ENCODE assay signal across 22 mouse cellular contexts in genomic region chr17:46123953-46124700, GRCm38 (mm10). TPM values are rescaled to one million over a fixed set of nuclear protein-coding genes. Genes with fewer than 3 reads are reported as not detected.
DNase-seq lines count a peak whose midpoint lies in the region; ATAC-seq and TF ChIP-seq lines count a peak whose summit lies in the region.
"Had no signal": no experiment of that assay in that cellular context is flagged by ENCODE, and none has a peak within 500 bp of the region (broad histone marks: within the 10 kb centered on the region; RNA-seq: fewer than 3 reads in every experiment).

No protein-coding gene starts in this region.

- no peaks in the 10 kb centered on the region for H3K27me3 ChIP-seq in lung, embryonic 14.5 days (ENCODE audit: insufficient read depth, low read length)
- H3K27me3 ChIP-seq in heart, postnatal 0 days (ENCODE audit: control insufficient read depth, insufficient read depth, low read length), result no peaks in the 10 kb centered on the region
- H3K27me3 ChIP-seq in hindbrain, embryonic 14.5 days (ENCODE audit: control insufficient read depth, insufficient read depth, low read length), result no peaks in the 10 kb centered on the region
- H3K27me3 ChIP-seq: hindbrain, embryonic 15.5 days; midbrain, embryonic 13.5 days; neural tube, embryonic 12.5 days had no signal

- peaks cover 79% of the 10 kb centered on the region for H3K36me3 ChIP-seq in lung, embryonic 14.5 days (ENCODE audit: insufficient read depth)
- H3K36me3 ChIP-seq in heart, postnatal 0 days (replicated peaks; ENCODE audit: control insufficient read depth, insufficient read depth, low read length), result peaks cover 79% of the 10 kb centered on the region
- H3K36me3 ChIP-seq in hindbrain, embryonic 14.5 days (replicated peaks; ENCODE audit: control insufficient read depth, insufficient read depth), result peaks cover 86% of the 10 kb centered on the region

- peak; percentile 45 to 79 for DNase-seq in gastrocnemius, adult 8-10 months (ENCODE audit: low spot score in 2 of 2)
- DNase-seq in gastrocnemius, postnatal 10 days, result no peak
- no peak for DNase-seq in lung, embryonic 14.5 days
- no peak for DNase-seq in lung, adult 18-20 months
- DNase-seq in heart, postnatal 0 days (ENCODE audit: low spot score), result no peak
- DNase-seq in hindbrain, embryonic 14.5 days (ENCODE audit: low spot score), result no peak
- no peak for DNase-seq in adrenal gland, postnatal 4 days (ENCODE audit: low spot score in 2 of 2)
- DNase-seq in kidney, adult 8-10 months, result no peak
- DNase-seq: adrenal gland, postnatal 36 days; cerebellum, adult 18-20 months; cerebellum, postnatal 25 days; embryo, embryonic 11 days; kidney, adult 11 months; lung, postnatal 14 days; thymus, adult 18-20 months had no signal

- H3K4me3 ChIP-seq in lung, embryonic 14.5 days (ENCODE audit: low read depth, low read length), result no peak overlapping the region
- H3K4me3 ChIP-seq in heart, postnatal 0 days (ENCODE audit: low read depth, low read length), result no peak overlapping the region
- H3K4me3 ChIP-seq in hindbrain, embryonic 14.5 days (replicated peaks; ENCODE audit: low read length), result no peak overlapping the region
- H3K4me3 ChIP-seq: hindbrain, embryonic 15.5 days; midbrain, embryonic 13.5 days; neural tube, embryonic 12.5 days had no signal

- ATAC-seq in lung, embryonic 14.5 days (ENCODE audit: insufficient read depth), result no peak
- ATAC-seq in heart, postnatal 0 days (ENCODE audit: insufficient read depth, low read depth), result peak; percentile 62
- ATAC-seq in hindbrain, embryonic 14.5 days (ENCODE audit: low FRiP score), result no peak
- ATAC-seq: forebrain, embryonic 16.5 days; midbrain, embryonic 13.5 days had no signal

- H3K4me2 ChIP-seq in lung, embryonic 14.5 days, result no peak overlapping the region
- H3K4me2 ChIP-seq in heart, postnatal 0 days (ENCODE audit: low read depth, low read length), result no peak overlapping the region
- no peak overlapping the region for H3K4me2 ChIP-seq in hindbrain, embryonic 14.5 days (replicated peaks)
- H3K4me2 ChIP-seq: hindbrain, embryonic 15.5 days; midbrain, embryonic 13.5 days; neural tube, embryonic 12.5 days had no signal

- 0 out of 2 replicates have a peak, but pooled peaks have one; percentile 3 for TF ChIP-seq CTCF in lung, embryonic 14.5 days (IDR thresholded peaks at IDR 0.05; ENCODE audit: low read depth)
- TF ChIP-seq CTCF in heart, postnatal 0 days (IDR thresholded peaks at IDR 0.05; ENCODE audit: low read depth), result no peak; the same call in 1 of the 2 replicates

- 83% methylated on average over 12 of the region's 12 CpGs for WGBS in lung, embryonic 14.5 days
- 57% methylated on average over 12 of the region's 12 CpGs for WGBS in heart, postnatal 0 days
- 93% methylated on average over 12 of the region's 12 CpGs for WGBS in hindbrain, embryonic 14.5 days

- 0 out of 2 replicates have a peak, but pooled peaks have one; percentile 24 for TF ChIP-seq EP300 in heart, postnatal 0 days (IDR thresholded peaks at IDR 0.05; ENCODE audit: low read depth)

- H3K9ac ChIP-seq in lung, embryonic 14.5 days, result no peak overlapping the region
- no peak overlapping the region for H3K9ac ChIP-seq in heart, postnatal 0 days (replicated peaks; ENCODE audit: low read depth, low read length)
- no peak overlapping the region for H3K9ac ChIP-seq in hindbrain, embryonic 14.5 days
- H3K9ac ChIP-seq: hindbrain, embryonic 15.5 days; midbrain, embryonic 13.5 days; neural tube, embryonic 12.5 days had no signal

- H3K4me1 ChIP-seq in lung, embryonic 14.5 days (ENCODE audit: insufficient read depth), result 0 out of 2 replicates have a peak, but pooled peaks cover 4% of the 10 kb centered on the region
- peaks cover 14% of the 10 kb centered on the region for H3K4me1 ChIP-seq in heart, postnatal 0 days (ENCODE audit: control insufficient read depth, insufficient read depth)
- H3K4me1 ChIP-seq in hindbrain, embryonic 14.5 days (replicated peaks; ENCODE audit: control insufficient read depth, insufficient read depth, low read length), result no peaks in the 10 kb centered on the region
- H3K4me1 ChIP-seq: hindbrain, embryonic 15.5 days; midbrain, embryonic 13.5 days; neural tube, embryonic 12.5 days had no signal

- no peaks in the 10 kb centered on the region for H3K9me3 ChIP-seq in lung, embryonic 14.5 days (ENCODE audit: low read depth, low read length)
- H3K9me3 ChIP-seq in heart, postnatal 0 days (replicated peaks; ENCODE audit: control insufficient read depth, low read length), result no peaks in the 10 kb centered on the region
- H3K9me3 ChIP-seq in hindbrain, embryonic 14.5 days (ENCODE audit: control insufficient read depth, low read length), result no peaks in the 10 kb centered on the region
- H3K9me3 ChIP-seq: G1E; hindbrain, embryonic 15.5 days; midbrain, embryonic 13.5 days; neural tube, embryonic 12.5 days had no signal

- no peak overlapping the region for H3K27ac ChIP-seq in lung, embryonic 14.5 days (ENCODE audit: low read depth)
- peak overlapping the region; percentile 72 for H3K27ac ChIP-seq in heart, postnatal 0 days (ENCODE audit: low read depth)
- no peak overlapping the region for H3K27ac ChIP-seq in hindbrain, embryonic 14.5 days
- H3K27ac ChIP-seq: hindbrain, embryonic 15.5 days; kidney, postnatal 0 days; midbrain, embryonic 13.5 days; neural tube, embryonic 12.5 days had no signal

RNA-seq across cellular contexts. Expression of gene Mrps18a, which starts 13.3 kb away (rescaled TPM):
- 10 to 100 TPM; 78.9 to 93.4 (median 89.2) TPM for total RNA-seq in gastrocnemius, adult 8-10 months (2022)
- 10 to 100 TPM; 62.6 to 63.8 TPM for total RNA-seq in gastrocnemius, postnatal 10 days (2021)
- 147 and 149 TPM in 2 replicates for polyA plus RNA-seq in lung, embryonic 14.5 days (2014; fragmentation: Nextera tagmentation; extraction: Ambion mirVana)
- 76.6 and 86.5 TPM in 2 replicates for total RNA-seq in heart, postnatal 0 days (2014; rRNA removed; ENCODE audit: low replicate concordance)
- 169 and 174 TPM in 2 replicates for polyA plus RNA-seq in heart, postnatal 0 days (2015; fragmentation: Nextera tagmentation; extraction: Ambion mirVana)
- 143 and 148 TPM in 2 replicates for polyA plus RNA-seq in hindbrain, embryonic 14.5 days (2014; fragmentation: Nextera tagmentation; extraction: Ambion mirVana)
- 100 to 1,000 TPM in 1 of 2 experiments, 10 to 100 TPM in 1; 94.1 to 101 TPM for total RNA-seq in adrenal gland, postnatal 4 days (2021)

RNA-seq across cellular contexts. Expression of gene Rsph9, which starts 19.9 kb away (rescaled TPM):
- under 1 TPM in 3 of 4 experiments, not detected in 1; 0.34 to 0.58 (median 0.40) TPM for total RNA-seq in gastrocnemius, adult 8-10 months (2022)
- under 1 TPM; 0.49 to 0.84 TPM for total RNA-seq in gastrocnemius, postnatal 10 days (2021)
- 10.4 and 10.9 TPM in 2 replicates for polyA plus RNA-seq in lung, embryonic 14.5 days (2014; fragmentation: Nextera tagmentation; extraction: Ambion mirVana)
- total RNA-seq in heart, postnatal 0 days (2014; rRNA removed; ENCODE audit: low replicate concordance), result 0.27 and 4.5 TPM in 2 replicates
- 4.2 and 4.7 TPM in 2 replicates for polyA plus RNA-seq in heart, postnatal 0 days (2015; fragmentation: Nextera tagmentation; extraction: Ambion mirVana)
- polyA plus RNA-seq in hindbrain, embryonic 14.5 days (2014; fragmentation: Nextera tagmentation; extraction: Ambion mirVana), result 50.3 and 52.5 TPM in 2 replicates
- total RNA-seq in adrenal gland, postnatal 4 days (2021), result 10 to 100 TPM; 10.2 to 13.4 TPM
- total RNA-seq: G1E; megakaryocyte, adult 5-6 weeks had no signal
- polyA plus RNA-seq: G1E had no signal

RNA-seq across cellular contexts. Expression of gene Mad2l1bp, which starts 29.2 kb away (rescaled TPM):
- total RNA-seq in gastrocnemius, adult 8-10 months (2022), result 10 to 100 TPM; 14.1 to 26.9 (median 18.9) TPM
- total RNA-seq in gastrocnemius, postnatal 10 days (2021), result 10 to 100 TPM; 14.0 to 14.7 TPM
- 41.3 and 46.5 TPM in 2 replicates for polyA plus RNA-seq in lung, embryonic 14.5 days (2014; fragmentation: Nextera tagmentation; extraction: Ambion mirVana)
- total RNA-seq in heart, postnatal 0 days (2014; rRNA removed; ENCODE audit: low replicate concordance), result 19.1 and 26.9 TPM in 2 replicates
- 32.5 and 32.6 TPM in 2 replicates for polyA plus RNA-seq in heart, postnatal 0 days (2015; fragmentation: Nextera tagmentation; extraction: Ambion mirVana)
- 19.6 and 21.9 TPM in 2 replicates for polyA plus RNA-seq in hindbrain, embryonic 14.5 days (2014; fragmentation: Nextera tagmentation; extraction: Ambion mirVana)
- 10 to 100 TPM; 18.1 to 18.4 TPM for total RNA-seq in adrenal gland, postnatal 4 days (2021)

RNA-seq across cellular contexts. Expression of gene Gtpbp2, which starts 36.7 kb away (rescaled TPM):
- 10 to 100 TPM; 37.0 to 43.9 (median 40.3) TPM for total RNA-seq in gastrocnemius, adult 8-10 months (2022)
- 10 to 100 TPM; 44.9 to 59.2 TPM for total RNA-seq in gastrocnemius, postnatal 10 days (2021)
- 32.8 and 37.9 TPM in 2 replicates for polyA plus RNA-seq in lung, embryonic 14.5 days (2014; fragmentation: Nextera tagmentation; extraction: Ambion mirVana)
- total RNA-seq in heart, postnatal 0 days (2014; rRNA removed; ENCODE audit: low replicate concordance), result 66.4 and 99.0 TPM in 2 replicates
- 24.5 and 25.8 TPM in 2 replicates for polyA plus RNA-seq in heart, postnatal 0 days (2015; fragmentation: Nextera tagmentation; extraction: Ambion mirVana)
- 25.7 and 29.9 TPM in 2 replicates for polyA plus RNA-seq in hindbrain, embryonic 14.5 days (2014; fragmentation: Nextera tagmentation; extraction: Ambion mirVana)
- total RNA-seq in adrenal gland, postnatal 4 days (2021), result 100 to 1,000 TPM; 101 to 116 TPM

Comparison
In these comparisons a context has a peak if more than half of its experiments do, and no peak if none do; other contexts are left out.
1. DNase-seq: peak in gastrocnemius, adult 8-10 months (2 of 2); none in gastrocnemius, postnatal 10 days (single experiment), lung, embryonic 14.5 days (single experiment), lung, adult 18-20 months (0 of 2), heart, postnatal 0 days (single experiment), hindbrain, embryonic 14.5 days (single experiment), adrenal gland, postnatal 4 days (0 of 2) and kidney, adult 8-10 months (0 of 2).